In genomic region chr1:132542762-132543306, GRCm38 (mm10) we compare ENCODE assay signal across 8 mouse cellular contexts. TPM values are rescaled to one million over a fixed set of nuclear protein-coding genes. Genes with fewer than 3 reads are reported as not detected.
DNase-seq lines count a peak whose midpoint lies in the region; ATAC-seq lines count a peak whose summit lies in the region.

Cntn2 (minus strand) TSS chr1:132543256.

- no peak for DNase-seq in heart, adult 11 months
- DNase-seq in cerebellum, postnatal 14 days = peak; percentile 91 to 92
- peak; percentile 72 for DNase-seq in hindbrain, embryonic 14.5 days (ENCODE audit: low spot score)
- no peak for DNase-seq in gastrocnemius, postnatal 4 days (ENCODE audit: low spot score in 2 of 2)

- peak within 1 kb of the TSS; percentile 43 for H3K4me2 ChIP-seq in heart, embryonic 11.5 days
- peak within 1 kb of the TSS; percentile 52 for H3K4me2 ChIP-seq in hindbrain, embryonic 14.5 days (replicated peaks)
- peak within 1 kb of the TSS; percentile 59 for H3K4me2 ChIP-seq in limb, embryonic 13.5 days (replicated peaks)
- peak within 1 kb of the TSS; percentile 35 for H3K4me2 ChIP-seq in stomach, embryonic 14.5 days (replicated peaks; ENCODE audit: low read depth, low read length)

- no peak within 1 kb of the TSS for H3K9ac ChIP-seq in heart, embryonic 11.5 days (ENCODE audit: low read depth, low read length)
- H3K9ac ChIP-seq in hindbrain, embryonic 14.5 days = peak within 1 kb of the TSS; percentile 61
- peak within 1 kb of the TSS; percentile 25; the same call in 1 of the 2 replicates for H3K9ac ChIP-seq in limb, embryonic 13.5 days
- H3K9ac ChIP-seq in stomach, embryonic 14.5 days (replicated peaks; ENCODE audit: low read depth, low read length) = no peak within 1 kb of the TSS

- H3K27ac ChIP-seq in heart, embryonic 11.5 days (ENCODE audit: low read depth, low read length) = no peak within 1 kb of the TSS
- peak within 1 kb of the TSS; percentile 76 for H3K27ac ChIP-seq in hindbrain, embryonic 14.5 days
- no peak within 1 kb of the TSS for H3K27ac ChIP-seq in limb, embryonic 13.5 days
- no peak within 1 kb of the TSS for H3K27ac ChIP-seq in stomach, embryonic 14.5 days (ENCODE audit: low read length)

- H3K9me3 ChIP-seq in heart, embryonic 11.5 days (replicated peaks; ENCODE audit: control insufficient read depth, low read length) = no peaks in the 10 kb centered on the region
- no peaks in the 10 kb centered on the region for H3K9me3 ChIP-seq in hindbrain, embryonic 14.5 days (ENCODE audit: control insufficient read depth, low read length)
- H3K9me3 ChIP-seq in limb, embryonic 13.5 days = no peaks in the 10 kb centered on the region
- H3K9me3 ChIP-seq in stomach, embryonic 14.5 days (ENCODE audit: control insufficient read depth, low read depth, low read length) = no peaks in the 10 kb centered on the region

- H3K27me3 ChIP-seq in heart, embryonic 11.5 days (ENCODE audit: control insufficient read depth, insufficient read depth, low read length) = peaks cover 75% of the 10 kb centered on the region
- H3K27me3 ChIP-seq in hindbrain, embryonic 14.5 days (ENCODE audit: control insufficient read depth, insufficient read depth, low read length) = peaks cover 9% of the 10 kb centered on the region
- peaks cover 78% of the 10 kb centered on the region for H3K27me3 ChIP-seq in limb, embryonic 13.5 days
- H3K27me3 ChIP-seq in stomach, embryonic 14.5 days (ENCODE audit: control insufficient read depth, insufficient read depth, low read length) = peaks cover 8% of the 10 kb centered on the region; the same call in 1 of the 2 replicates

- H3K36me3 ChIP-seq in heart, embryonic 11.5 days (ENCODE audit: control insufficient read depth, insufficient read depth, low read length) = no peaks in the 10 kb centered on the region
- no peaks in the 10 kb centered on the region for H3K36me3 ChIP-seq in hindbrain, embryonic 14.5 days (replicated peaks; ENCODE audit: control insufficient read depth, insufficient read depth)
- no peaks in the 10 kb centered on the region for H3K36me3 ChIP-seq in limb, embryonic 13.5 days
- no peaks in the 10 kb centered on the region for H3K36me3 ChIP-seq in stomach, embryonic 14.5 days (ENCODE audit: control insufficient read depth, insufficient read depth, low read length)

- peak within 1 kb of the TSS; percentile 30 for H3K4me3 ChIP-seq in heart, embryonic 11.5 days (ENCODE audit: low read depth, low read length)
- peak within 1 kb of the TSS; percentile 37 for H3K4me3 ChIP-seq in hindbrain, embryonic 14.5 days (replicated peaks; ENCODE audit: low read length)
- H3K4me3 ChIP-seq in limb, embryonic 13.5 days = peak within 1 kb of the TSS; percentile 29
- H3K4me3 ChIP-seq in stomach, embryonic 14.5 days (ENCODE audit: low read depth, low read length) = peak within 1 kb of the TSS; percentile 15

- 2% methylated on average over 30 of the region's 30 CpGs for WGBS in heart, embryonic 11.5 days (ENCODE audit: insufficient replicate concordance)
- under 1% methylated on average over 30 of the region's 30 CpGs for WGBS in hindbrain, embryonic 14.5 days
- 1% methylated on average over 30 of the region's 30 CpGs for WGBS in limb, embryonic 13.5 days
- 1% methylated on average over 30 of the region's 30 CpGs for WGBS in stomach, embryonic 14.5 days

- no peak for ATAC-seq in heart, embryonic 11.5 days (replicated peaks; ENCODE audit: insufficient number of reproducible peaks, low FRiP score, low TSS enrichment)
- ATAC-seq in hindbrain, embryonic 14.5 days (ENCODE audit: low FRiP score) = peak; percentile 89
- no peak for ATAC-seq in limb, embryonic 13.5 days (ENCODE audit: low FRiP score, low read depth)
- ATAC-seq in stomach, embryonic 14.5 days (ENCODE audit: insufficient number of reproducible peaks, insufficient read depth, low FRiP score, low read depth) = no peak
- no peak for ATAC-seq in inflammation-experienced regulatory T-cells, adult 6 months

- peaks cover 13% of the 10 kb centered on the region for H3K4me1 ChIP-seq in heart, embryonic 11.5 days (ENCODE audit: control insufficient read depth, insufficient read depth, low read length)
- peaks cover 40% of the 10 kb centered on the region for H3K4me1 ChIP-seq in hindbrain, embryonic 14.5 days (replicated peaks; ENCODE audit: control insufficient read depth, insufficient read depth, low read length)
- H3K4me1 ChIP-seq in limb, embryonic 13.5 days = peaks cover 23% of the 10 kb centered on the region
- H3K4me1 ChIP-seq in stomach, embryonic 14.5 days (ENCODE audit: control insufficient read depth, insufficient read depth, low read length) = peaks cover 14% of the 10 kb centered on the region

RNA-seq across cellular contexts. Expression of gene Cntn2, which starts in this region (rescaled TPM):
- 0.09 and 0.35 TPM in 2 replicates for polyA plus RNA-seq in heart, embryonic 11.5 days (2014; fragmentation: Nextera tagmentation; extraction: Ambion mirVana)
- 26.1 and 28.1 TPM in 2 replicates for polyA plus RNA-seq in hindbrain, embryonic 14.5 days (2014; fragmentation: Nextera tagmentation; extraction: Ambion mirVana)
- polyA plus RNA-seq in limb, embryonic 13.5 days (2015; fragmentation: Nextera tagmentation; extraction: Ambion mirVana) = 0.94 and 0.95 TPM in 2 replicates
- 0.67 and 0.73 TPM in 2 replicates for polyA plus RNA-seq in stomach, embryonic 14.5 days (2014; fragmentation: Nextera tagmentation; extraction: Ambion mirVana)
- under 1 TPM; 0.12 to 0.18 TPM for total RNA-seq in gastrocnemius, postnatal 4 days (2021)
- polyA plus RNA-seq in inflammation-experienced regulatory T-cells, adult 6 months (2017; shearing (Covaris generic)) = not detected

Comparison
In these comparisons a context has a peak if more than half of its experiments do, and no peak if none do; other contexts are left out.
1. RNA of gene Cntn2 (polyA plus RNA-seq): 26.1 to 28.1 TPM in hindbrain, embryonic 14.5 days; 0.94 to 0.95 TPM in limb, embryonic 13.5 days, 0.67 to 0.73 TPM in stomach, embryonic 14.5 days, 0.09 to 0.35 TPM in heart, embryonic 11.5 days and not detected in inflammation-experienced regulatory T-cells, adult 6 months; every median in the first group is over 10 times any median in the second.
2. H3K9ac ChIP-seq: peak in hindbrain, embryonic 14.5 days (single experiment) and limb, embryonic 13.5 days (single experiment); none in heart, embryonic 11.5 days (single experiment) and stomach, embryonic 14.5 days (single experiment).
3. DNase-seq: peak in cerebellum, postnatal 14 days (2 of 2) and hindbrain, embryonic 14.5 days (single experiment); none in heart, adult 11 months (single experiment) and gastrocnemius, postnatal 4 days (0 of 2).
4. Peak in every context shown above with its lines, with median percentiles within 50 percentile points of each other: H3K4me2 ChIP-seq and H3K4me3 ChIP-seq.